Mouse (Mus musculus): Measurements from ENCODE around the gene Pitpnc1. TPM values are rescaled to one million over a fixed set of nuclear protein-coding genes. Genes with fewer than 3 reads are reported as not detected.

Gene Pitpnc1
- polyA plus RNA-seq, 1 experiment from 2014 or later, result 16.0 TPM

DNA sequence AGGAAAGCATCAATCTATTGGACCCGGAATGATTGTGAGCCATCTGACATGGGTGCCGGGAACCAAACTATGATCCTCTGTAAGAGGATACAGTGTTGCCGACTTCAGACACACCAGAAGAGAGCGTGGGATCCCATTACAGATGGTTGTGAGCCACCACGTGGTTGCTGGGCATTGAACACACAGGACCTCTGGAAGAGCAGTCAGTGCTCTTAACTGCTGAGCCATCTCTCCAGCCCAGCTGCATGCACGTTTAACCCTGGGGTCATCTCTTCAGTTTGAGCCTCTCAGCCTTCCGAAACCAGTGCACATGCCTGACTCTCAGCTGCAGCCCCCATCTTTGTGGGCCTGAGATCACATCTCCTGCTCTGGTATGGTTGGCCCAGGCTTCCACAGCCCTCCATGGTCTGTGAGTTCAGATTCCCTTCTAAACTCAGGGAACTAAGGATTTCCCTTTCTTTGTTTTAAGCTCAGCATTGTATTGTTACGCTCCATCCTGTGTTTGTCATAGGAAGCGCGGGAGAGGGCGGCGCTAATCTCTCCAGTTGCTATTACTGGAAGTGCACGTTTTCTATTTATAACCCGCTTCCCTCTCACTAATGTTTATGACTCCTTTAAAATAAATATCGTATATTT lies 135.5 kb downstream of the Pitpnc1 start:
- Histone ChIP-seq H3K4me3 (ENCODE audit: control insufficient read depth in 1 of 2, insufficient read depth in 1 of 2, low read depth in 1 of 2, low read length in 2 of 2) (no peak overlapping the region), H3K4me2 (ENCODE audit: low read length) (peak overlapping the region; percentile 44), H3K27me3 (ENCODE audit: control insufficient read depth, insufficient read depth, low read length) (no peaks in the 10 kb centered on the region), H3K36me3 (ENCODE audit: control insufficient read depth, insufficient read depth, low read length) (no peaks in the 10 kb centered on the region), H3K4me1 (ENCODE audit: control insufficient read depth in 2 of 2, insufficient read depth in 2 of 2, low read length in 2 of 2) (peaks cover 31 to 47% of the 10 kb centered on the region in 2 experiments), H3K9ac (ENCODE audit: low read length) (peak overlapping the region; percentile 56; the same call in 1 of the 2 replicates), H3K27ac (replicated peaks in 1 of 2; ENCODE audit: control insufficient read depth in 1 of 2, insufficient read depth in 1 of 2, low read depth in 2 of 2, low read length in 2 of 2) (peak overlapping the region; percentile 86 to 98), H3K9me3 (ENCODE audit: control insufficient read depth, low read length) (peaks cover 3% of the 10 kb centered on the region; the same call in 1 of the 2 replicates)
- 32% methylated on average over 15 of the region's 15 CpGs for WGBS
- no peak for ATAC-seq (ENCODE audit: insufficient number of reproducible peaks, insufficient read depth, low FRiP score, low read depth)

- no peak overlapping the region for H3K9ac ChIP-seq (ENCODE audit: low read length)
- no peak overlapping the region for H3K4me2 ChIP-seq (ENCODE audit: low read length)
- no peak overlapping the region for H3K27ac ChIP-seq (replicated peaks in 1 of 2; ENCODE audit: control insufficient read depth in 1 of 2, insufficient read depth in 1 of 2, low read depth in 2 of 2, low read length in 2 of 2)
- no peak for ATAC-seq (ENCODE audit: insufficient number of reproducible peaks, insufficient read depth, low FRiP score, low read depth)
- no peaks in the 10 kb centered on the region for H3K36me3 ChIP-seq (ENCODE audit: control insufficient read depth, insufficient read depth, low read length)
- H3K4me1 ChIP-seq (ENCODE audit: control insufficient read depth in 2 of 2, insufficient read depth in 2 of 2, low read length in 2 of 2), result peaks cover 23 to 33% of the 10 kb centered on the region in 2 experiments
- peaks cover 3% of the 10 kb centered on the region; the same call in 1 of the 2 replicates for H3K9me3 ChIP-seq (ENCODE audit: control insufficient read depth, low read length)
- WGBS, result 90% methylated on average over 3 of the region's 3 CpGs
- no peak overlapping the region for H3K4me3 ChIP-seq (ENCODE audit: control insufficient read depth in 1 of 2, insufficient read depth in 1 of 2, low read depth in 1 of 2, low read length in 2 of 2)
- H3K27me3 ChIP-seq (ENCODE audit: control insufficient read depth, insufficient read depth, low read length), result no peaks in the 10 kb centered on the region
Measured at GRCm38 (mm10) chr11:107332905-107333304, 137.6 kb downstream of the Pitpnc1 start.

GRCm38 (mm10) chr11:107332332-107332731 lies 138.2 kb downstream of the Pitpnc1 start:
- Histone ChIP-seq H3K36me3 (ENCODE audit: control insufficient read depth, insufficient read depth, low read length) (no peaks in the 10 kb centered on the region), H3K4me1 (ENCODE audit: control insufficient read depth in 2 of 2, insufficient read depth in 2 of 2, low read length in 2 of 2) (peaks cover 18 to 27% of the 10 kb centered on the region in 2 experiments), H3K9me3 (ENCODE audit: control insufficient read depth, low read length) (peaks cover 3% of the 10 kb centered on the region; the same call in 1 of the 2 replicates), H3K27ac (replicated peaks in 1 of 2; ENCODE audit: control insufficient read depth in 1 of 2, insufficient read depth in 1 of 2, low read depth in 2 of 2, low read length in 2 of 2) (no peak overlapping the region), H3K27me3 (ENCODE audit: control insufficient read depth, insufficient read depth, low read length) (no peaks in the 10 kb centered on the region), H3K9ac (ENCODE audit: low read length) (no peak overlapping the region), H3K4me2 (ENCODE audit: low read length) (no peak overlapping the region), H3K4me3 (ENCODE audit: control insufficient read depth in 1 of 2, insufficient read depth in 1 of 2, low read depth in 1 of 2, low read length in 2 of 2) (no peak overlapping the region)
- ATAC-seq (ENCODE audit: insufficient number of reproducible peaks, insufficient read depth, low FRiP score, low read depth), result no peak
- 92% methylated on average over 13 of the region's 13 CpGs for WGBS

- Histone ChIP-seq H3K9ac (ENCODE audit: low read length) (no peak overlapping the region), H3K27me3 (ENCODE audit: control insufficient read depth, insufficient read depth, low read length) (no peaks in the 10 kb centered on the region), H3K4me1 (ENCODE audit: control insufficient read depth in 2 of 2, insufficient read depth in 2 of 2, low read length in 2 of 2) (peaks cover 12 to 18% of the 10 kb centered on the region in 2 experiments), H3K36me3 (ENCODE audit: control insufficient read depth, insufficient read depth, low read length) (no peaks in the 10 kb centered on the region), H3K27ac (replicated peaks in 1 of 2; ENCODE audit: control insufficient read depth in 1 of 2, insufficient read depth in 1 of 2, low read depth in 2 of 2, low read length in 2 of 2) (no peak overlapping the region), H3K9me3 (ENCODE audit: control insufficient read depth, low read length) (peaks cover 3% of the 10 kb centered on the region; the same call in 1 of the 2 replicates), H3K4me2 (ENCODE audit: low read length) (no peak overlapping the region), H3K4me3 (ENCODE audit: control insufficient read depth in 1 of 2, insufficient read depth in 1 of 2, low read depth in 1 of 2, low read length in 2 of 2) (no peak overlapping the region)
- 85% methylated on average over 2 of the region's 2 CpGs for WGBS
- ATAC-seq (ENCODE audit: insufficient number of reproducible peaks, insufficient read depth, low FRiP score, low read depth), result no peak
Measured at GRCm38 (mm10) chr11:107331425-107331824, 139.1 kb downstream of the Pitpnc1 start.

DNA sequence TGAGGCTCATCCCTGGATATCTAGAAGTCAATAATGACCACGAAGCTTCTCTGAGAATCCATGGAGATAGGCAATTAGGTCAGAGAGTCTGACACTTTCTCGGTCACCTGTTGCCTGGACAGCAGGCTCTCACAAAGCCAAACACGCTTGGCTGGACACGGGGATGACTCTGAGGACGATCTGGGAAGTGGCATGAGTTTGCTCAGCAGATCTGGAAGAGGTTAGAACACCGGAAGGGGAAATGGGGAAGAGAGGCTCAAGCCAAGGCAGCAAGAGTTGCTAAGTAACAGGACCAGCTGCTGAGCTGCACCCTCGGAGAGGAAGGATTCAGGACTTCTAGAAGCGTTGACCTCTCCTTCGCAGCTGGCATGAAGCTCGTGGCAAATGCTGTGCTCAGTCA lies 143.2 kb downstream of the Pitpnc1 start:
- no peak overlapping the region for H3K4me2 ChIP-seq (ENCODE audit: low read length)
- WGBS, result 83% methylated on average over 10 of the region's 10 CpGs

GRCm38 (mm10) chr11:107325739-107326725 lies 144.5 kb downstream of the Pitpnc1 start:
- Histone ChIP-seq H3K4me3 (ENCODE audit: control insufficient read depth in 1 of 2, insufficient read depth in 1 of 2, low read depth in 1 of 2, low read length in 2 of 2) (no peak overlapping the region), H3K9ac (ENCODE audit: low read length) (peak overlapping the region; percentile 44), H3K27ac (replicated peaks in 1 of 2; ENCODE audit: control insufficient read depth in 1 of 2, insufficient read depth in 1 of 2, low read depth in 2 of 2, low read length in 2 of 2) (peak overlapping the region; percentile 36 to 59; a peak in 3 of 4 replicates), H3K9me3 (ENCODE audit: control insufficient read depth, low read length) (no peaks in the 10 kb centered on the region), H3K4me2 (ENCODE audit: low read length) (peak overlapping the region; percentile 13; the same call in 1 of the 2 replicates), H3K4me1 (ENCODE audit: control insufficient read depth in 2 of 2, insufficient read depth in 2 of 2, low read length in 2 of 2) (peaks cover 7 to 14% of the 10 kb centered on the region in 2 experiments), H3K36me3 (ENCODE audit: control insufficient read depth, insufficient read depth, low read length) (no peaks in the 10 kb centered on the region), H3K27me3 (ENCODE audit: control insufficient read depth, insufficient read depth, low read length) (no peaks in the 10 kb centered on the region)
- ATAC-seq (ENCODE audit: insufficient number of reproducible peaks, insufficient read depth, low FRiP score, low read depth), result peak; percentile 49; the same call in 1 of the 2 replicates
- 42% methylated on average over 14 of the region's 14 CpGs for WGBS

More for the DNA sequence above, 143.2 kb downstream of the Pitpnc1 start:
- Histone ChIP-seq H3K27me3 (ENCODE audit: control insufficient read depth, insufficient read depth, low read length) (no peaks in the 10 kb centered on the region), H3K36me3 (ENCODE audit: control insufficient read depth, insufficient read depth, low read length) (no peaks in the 10 kb centered on the region), H3K27ac (replicated peaks in 1 of 2; ENCODE audit: control insufficient read depth in 1 of 2, insufficient read depth in 1 of 2, low read depth in 2 of 2, low read length in 2 of 2) (no peak overlapping the region), H3K9ac (ENCODE audit: low read length) (no peak overlapping the region), H3K9me3 (ENCODE audit: control insufficient read depth, low read length) (no peaks in the 10 kb centered on the region), H3K4me3 (ENCODE audit: control insufficient read depth in 1 of 2, insufficient read depth in 1 of 2, low read depth in 1 of 2, low read length in 2 of 2) (no peak overlapping the region), H3K4me1 (ENCODE audit: control insufficient read depth in 2 of 2, insufficient read depth in 2 of 2, low read length in 2 of 2) (peaks cover 7 to 14% of the 10 kb centered on the region in 2 experiments)
- no peak for ATAC-seq (ENCODE audit: insufficient number of reproducible peaks, insufficient read depth, low FRiP score, low read depth)

- Histone ChIP-seq H3K4me3 (ENCODE audit: control insufficient read depth in 1 of 2, insufficient read depth in 1 of 2, low read depth in 1 of 2, low read length in 2 of 2) (no peak overlapping the region), H3K27me3 (ENCODE audit: control insufficient read depth, insufficient read depth, low read length) (no peaks in the 10 kb centered on the region), H3K4me2 (ENCODE audit: low read length) (no peak overlapping the region), H3K4me1 (ENCODE audit: control insufficient read depth in 2 of 2, insufficient read depth in 2 of 2, low read length in 2 of 2) (peaks cover 7 to 14% of the 10 kb centered on the region in 2 experiments), H3K9me3 (ENCODE audit: control insufficient read depth, low read length) (no peaks in the 10 kb centered on the region), H3K36me3 (ENCODE audit: control insufficient read depth, insufficient read depth, low read length) (no peaks in the 10 kb centered on the region), H3K27ac (replicated peaks in 1 of 2; ENCODE audit: control insufficient read depth in 1 of 2, insufficient read depth in 1 of 2, low read depth in 2 of 2, low read length in 2 of 2) (peak overlapping the region in 1 of 2 experiments; percentile 59; a peak in 2 of 4 replicates), H3K9ac (ENCODE audit: low read length) (no peak overlapping the region)
- ATAC-seq (ENCODE audit: insufficient number of reproducible peaks, insufficient read depth, low FRiP score, low read depth), result no peak
- WGBS, result 91% methylated on average over 4 of the region's 4 CpGs
Measured at GRCm38 (mm10) chr11:107325226-107325625, 145.3 kb downstream of the Pitpnc1 start.
